Comparison of ENCODE assay signal across 8 mouse cellular contexts in the genomic region with DNA sequence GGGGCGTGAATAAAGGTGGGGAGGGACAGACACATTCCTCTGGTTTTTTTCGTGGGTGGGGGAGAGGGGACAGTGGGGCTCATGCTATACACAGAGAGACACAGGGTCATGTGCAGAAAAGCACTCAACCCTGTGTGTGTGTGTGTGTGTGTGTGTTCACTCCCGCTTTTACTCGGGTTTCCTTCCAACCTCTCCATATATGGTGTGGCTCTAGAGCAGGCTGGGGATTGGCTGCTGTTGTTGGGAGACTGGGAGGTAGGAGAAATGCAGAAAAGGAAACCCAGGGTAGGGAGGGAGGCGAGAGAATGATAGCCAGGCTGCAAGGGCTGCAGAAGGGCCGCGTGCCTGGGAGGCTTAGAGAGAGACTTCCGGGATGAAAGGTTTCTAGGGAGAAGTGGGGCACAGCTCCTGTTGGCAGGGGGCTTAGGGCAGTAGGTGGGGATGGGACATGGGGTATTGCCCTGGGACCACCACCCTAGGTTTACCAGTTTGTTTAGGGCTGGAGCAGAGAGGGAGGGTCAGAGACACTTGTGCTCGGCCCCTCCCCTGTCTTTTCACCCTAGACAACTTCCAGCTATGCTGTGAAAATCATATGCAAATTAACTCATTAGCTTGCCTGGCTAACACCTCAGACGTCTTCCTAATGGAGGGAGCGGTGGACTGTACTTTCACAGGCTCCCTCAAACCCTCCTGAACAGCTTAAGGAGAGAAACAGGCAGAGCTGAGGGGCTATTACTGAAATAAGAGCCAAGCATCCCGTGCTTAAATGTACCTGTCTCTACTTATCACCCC. TPM values are rescaled to one million over a fixed set of nuclear protein-coding genes. Genes with fewer than 3 reads are reported as not detected.
DNase-seq lines count a peak whose midpoint lies in the region; ATAC-seq lines count a peak whose summit lies in the region.

No protein-coding gene starts in this region.

- H3K4me3 ChIP-seq in hindbrain, embryonic 14.5 days (replicated peaks; ENCODE audit: low read length): 0 out of 2 replicates have a peak overlapping the region, but pooled peaks have one; percentile 2
- H3K4me3 ChIP-seq in limb, embryonic 12.5 days (replicated peaks): peak overlapping the region; percentile 33
- peak overlapping the region; percentile 22 for H3K4me3 ChIP-seq in midbrain, embryonic 13.5 days (replicated peaks)
- no peak overlapping the region for H3K4me3 ChIP-seq in stomach, embryonic 14.5 days (ENCODE audit: low read depth, low read length)

- no peaks in the 10 kb centered on the region for H3K9me3 ChIP-seq in hindbrain, embryonic 14.5 days (ENCODE audit: control insufficient read depth, low read length)
- H3K9me3 ChIP-seq in limb, embryonic 12.5 days: 0 out of 2 replicates have a peak, but pooled peaks cover 4% of the 10 kb centered on the region
- H3K9me3 ChIP-seq in midbrain, embryonic 13.5 days: no peaks in the 10 kb centered on the region
- no peaks in the 10 kb centered on the region for H3K9me3 ChIP-seq in stomach, embryonic 14.5 days (ENCODE audit: control insufficient read depth, low read depth, low read length)

- H3K36me3 ChIP-seq in hindbrain, embryonic 14.5 days (replicated peaks; ENCODE audit: control insufficient read depth, insufficient read depth): peaks cover 34% of the 10 kb centered on the region
- H3K36me3 ChIP-seq in limb, embryonic 12.5 days: peaks cover 33% of the 10 kb centered on the region
- peaks cover 32% of the 10 kb centered on the region for H3K36me3 ChIP-seq in midbrain, embryonic 13.5 days
- H3K36me3 ChIP-seq in stomach, embryonic 14.5 days (ENCODE audit: control insufficient read depth, insufficient read depth, low read length): peaks cover 20% of the 10 kb centered on the region

- H3K4me2 ChIP-seq in hindbrain, embryonic 14.5 days (replicated peaks): peak overlapping the region; percentile 48
- H3K4me2 ChIP-seq in limb, embryonic 12.5 days: peak overlapping the region; percentile 57
- H3K4me2 ChIP-seq in midbrain, embryonic 13.5 days (replicated peaks): peak overlapping the region; percentile 49
- peak overlapping the region; percentile 10 for H3K4me2 ChIP-seq in stomach, embryonic 14.5 days (replicated peaks; ENCODE audit: low read depth, low read length)

- WGBS in hindbrain, embryonic 14.5 days: 4% methylated on average over 12 of the region's 12 CpGs
- 1% methylated on average over 12 of the region's 12 CpGs for WGBS in limb, embryonic 12.5 days
- WGBS in midbrain, embryonic 13.5 days: 4% methylated on average over 12 of the region's 12 CpGs
- 1% methylated on average over 12 of the region's 12 CpGs for WGBS in stomach, embryonic 14.5 days

- peak overlapping the region; percentile 94 for H3K27ac ChIP-seq in hindbrain, embryonic 14.5 days
- H3K27ac ChIP-seq in limb, embryonic 12.5 days: peak overlapping the region; percentile 96
- peak overlapping the region; percentile 94 for H3K27ac ChIP-seq in midbrain, embryonic 13.5 days
- H3K27ac ChIP-seq in stomach, embryonic 14.5 days (ENCODE audit: low read length): peak overlapping the region; percentile 91

- peak overlapping the region; percentile 37 for H3K9ac ChIP-seq in hindbrain, embryonic 14.5 days
- H3K9ac ChIP-seq in limb, embryonic 12.5 days (replicated peaks): peak overlapping the region; percentile 52
- peak overlapping the region; percentile 53 for H3K9ac ChIP-seq in midbrain, embryonic 13.5 days (replicated peaks)
- no peak overlapping the region; the same call in 1 of the 2 replicates for H3K9ac ChIP-seq in stomach, embryonic 14.5 days (replicated peaks; ENCODE audit: low read depth, low read length)

- peaks cover 26% of the 10 kb centered on the region for H3K4me1 ChIP-seq in hindbrain, embryonic 14.5 days (replicated peaks; ENCODE audit: control insufficient read depth, insufficient read depth, low read length)
- peaks cover 29% of the 10 kb centered on the region for H3K4me1 ChIP-seq in limb, embryonic 12.5 days (replicated peaks)
- peaks cover 33% of the 10 kb centered on the region for H3K4me1 ChIP-seq in midbrain, embryonic 13.5 days (replicated peaks)
- peaks cover 10% of the 10 kb centered on the region; the same call in 1 of the 2 replicates for H3K4me1 ChIP-seq in stomach, embryonic 14.5 days (ENCODE audit: control insufficient read depth, insufficient read depth, low read length)

- DNase-seq in adrenal gland, adult 2 months: peak; percentile 56
- DNase-seq in adrenal gland, adult 18-20 months (ENCODE audit: low spot score in 2 of 2): no peak
- DNase-seq in cerebellum, adult 18-20 months: peak; percentile 56 to 73
- peak; percentile 78 for DNase-seq in forelimb bud, embryonic 11.5 days (ENCODE audit: low read depth, low spot score)
- peak; percentile 73 for DNase-seq in hindbrain, embryonic 14.5 days (ENCODE audit: low spot score)

- peak; percentile 93 for ATAC-seq in hindbrain, embryonic 14.5 days (ENCODE audit: low FRiP score)
- ATAC-seq in limb, embryonic 12.5 days (ENCODE audit: insufficient number of reproducible peaks, insufficient read depth, low FRiP score, low TSS enrichment, low read depth): peak; percentile 93
- peak; percentile 91 for ATAC-seq in midbrain, embryonic 13.5 days
- peak; percentile 92 for ATAC-seq in stomach, embryonic 14.5 days (ENCODE audit: insufficient number of reproducible peaks, insufficient read depth, low FRiP score, low read depth)

- H3K27me3 ChIP-seq in hindbrain, embryonic 14.5 days (ENCODE audit: control insufficient read depth, insufficient read depth, low read length): no peaks in the 10 kb centered on the region
- no peaks in the 10 kb centered on the region for H3K27me3 ChIP-seq in limb, embryonic 12.5 days
- H3K27me3 ChIP-seq in midbrain, embryonic 13.5 days: 0 out of 2 replicates have a peak, but pooled peaks cover 4% of the 10 kb centered on the region
- no peaks in the 10 kb centered on the region for H3K27me3 ChIP-seq in stomach, embryonic 14.5 days (ENCODE audit: control insufficient read depth, insufficient read depth, low read length)

RNA-seq across cellular contexts. Expression of gene Plekho1, which starts 10.4 kb away (rescaled TPM):
- 10 to 100 TPM; 12.9 to 24.7 TPM for total RNA-seq in adrenal gland, adult 2 months (2021)
- 13.8 and 14.0 TPM in 2 replicates for polyA plus RNA-seq in adrenal gland, adult 2 months (2012; rRNA removed)
- total RNA-seq in adrenal gland, adult 18-20 months (2021): 10 to 100 TPM; 20.9 to 32.2 TPM
- 47.1 and 49.0 TPM in 2 replicates for polyA plus RNA-seq in hindbrain, embryonic 14.5 days (2014; fragmentation: Nextera tagmentation; extraction: Ambion mirVana)
- polyA plus RNA-seq in limb, embryonic 12.5 days (2016; fragmentation: Nextera tagmentation; extraction: Ambion mirVana): 79.8 and 91.8 TPM in 2 replicates
- polyA plus RNA-seq in midbrain, embryonic 13.5 days (2015; fragmentation: Nextera tagmentation; extraction: Ambion mirVana): 61.2 and 77.0 TPM in 2 replicates
- 31.3 and 36.3 TPM in 2 replicates for polyA plus RNA-seq in stomach, embryonic 14.5 days (2014; fragmentation: Nextera tagmentation; extraction: Ambion mirVana)

RNA-seq across cellular contexts. Expression of gene Anp32e, which starts 56.4 kb away (rescaled TPM):
- 10 to 100 TPM; 81.0 to 98.6 TPM for total RNA-seq in adrenal gland, adult 2 months (2021)
- 5.8 and 7.4 TPM in 2 replicates for polyA plus RNA-seq in adrenal gland, adult 2 months (2012; rRNA removed)
- 100 to 1,000 TPM in 1 of 2 experiments, 10 to 100 TPM in 1; 92.2 to 101 TPM for total RNA-seq in adrenal gland, adult 18-20 months (2021)
- 37.1 and 37.5 TPM in 2 replicates for polyA plus RNA-seq in hindbrain, embryonic 14.5 days (2014; fragmentation: Nextera tagmentation; extraction: Ambion mirVana)
- 304 and 327 TPM in 2 replicates for polyA plus RNA-seq in limb, embryonic 12.5 days (2016; fragmentation: Nextera tagmentation; extraction: Ambion mirVana)
- polyA plus RNA-seq in midbrain, embryonic 13.5 days (2015; fragmentation: Nextera tagmentation; extraction: Ambion mirVana): 218 and 242 TPM in 2 replicates
- 54.2 and 61.7 TPM in 2 replicates for polyA plus RNA-seq in stomach, embryonic 14.5 days (2014; fragmentation: Nextera tagmentation; extraction: Ambion mirVana)

Comparison
In these comparisons a context has a peak if more than half of its experiments do, and no peak if none do; other contexts are left out.
1. DNase-seq: peak in adrenal gland, adult 2 months (single experiment), cerebellum, adult 18-20 months (2 of 2), forelimb bud, embryonic 11.5 days (single experiment) and hindbrain, embryonic 14.5 days (single experiment); none in adrenal gland, adult 18-20 months (0 of 2).
2. Peak in every context shown above with its lines, with median percentiles within 50 percentile points of each other: ATAC-seq, H3K27ac ChIP-seq and H3K4me2 ChIP-seq.